Mouse (Mus musculus) forebrain, embryonic 13.5 days (tissue): ENCODE measurements around the gene Gm48552. TPM values are rescaled to one million over a fixed set of nuclear protein-coding genes. Genes with fewer than 3 reads are reported as not detected.

Experiments used
- ATAC-seq: fragments of 200-750 bp; cut with Nextera tagmentation; 2 replicates; pipeline ENCODE4 v1.8.0; 2017
- H3K27ac ChIP-seq: fragments of 300-500 bp; sonication (generic); 2 replicates; pipeline ENCODE4 v1.5.1; 2015; ENCODE audit warnings: inconsistent platforms, mild to moderate bottlenecking, moderate library complexity
- H3K27me3 ChIP-seq: fragments of 300-500 bp; sonication (generic); 2 replicates; pipeline ENCODE4 v1.6.1; 2015; ENCODE audit warnings: mild to moderate bottlenecking, inconsistent platforms
- H3K36me3 ChIP-seq: fragments of 300-500 bp; sonication (generic); 2 replicates; pipeline ENCODE4 v1.6.1; 2015; ENCODE audit warnings: mild to moderate bottlenecking, inconsistent platforms; ENCODE audit not compliant: poor library complexity, severe bottlenecking
- H3K4me1 ChIP-seq: fragments of 300-500 bp; sonication (generic); 2 replicates; pipeline ENCODE4 v1.6.1; 2015; ENCODE audit warnings: inconsistent platforms
- H3K4me2 ChIP-seq: fragments of 300-500 bp; sonication (generic); 2 replicates; pipeline ENCODE4 v1.6.1; 2015; ENCODE audit warnings: inconsistent platforms, mild to moderate bottlenecking, moderate library complexity
- H3K4me3 ChIP-seq: fragments of 300-500 bp; sonication (generic); 2 replicates; pipeline ENCODE4 v1.5.1; 2015; ENCODE audit warnings: mild to moderate bottlenecking, inconsistent platforms
- H3K9ac ChIP-seq: fragments of 300-500 bp; sonication (generic); 2 replicates; pipeline ENCODE4 v1.6.1; 2015; ENCODE audit warnings: mild to moderate bottlenecking, inconsistent platforms
- H3K9me3 ChIP-seq: fragments of 300-500 bp; sonication (generic); replicated peaks from 2 replicates; pipeline ENCODE4 v1.6.1; 2016; ENCODE audit warnings: inconsistent platforms
- WGBS: fragments of 180-500 bp; shearing (Covaris S2); methylation state at CpG from one replicate; pipeline ENCODE4 v1.1.7; 2015; 5-methylcytosine and 5-hydroxymethylcytosine counted together
- microRNA-seq: library from miRNA; unstranded; fragments of <30 nt; microRNA quantifications from one replicate; pipeline ENCODE4, GENCODE M21; 2016
- polyA plus RNA-seq: library from polyadenylated mRNA; unstranded; fragments of >200 nt; fragmentation: Nextera tagmentation; extraction: Ambion mirVana; gene quantifications from 2 replicates; pipeline ENCODE4 v1.2.1, GENCODE M21; 2015

The Gm48552 gene
- polyA plus RNA-seq, 1 experiment from 2014 or later: 2.3 TPM

GRCm38 (mm10) chr10:81433541-81434289 lies 44.9 kb downstream of the Gm48552 start:
- Histone ChIP-seq H3K4me2 (no peak overlapping the region), H3K27ac (peak overlapping the region; percentile 28; the same call in 1 of the 2 replicates), H3K4me3 (no peak overlapping the region), H3K9me3 (no peaks in the 10 kb centered on the region), H3K27me3 (no peaks in the 10 kb centered on the region), H3K9ac (no peak overlapping the region), H3K36me3 (no peaks in the 10 kb centered on the region), H3K4me1 (peaks cover 49% of the 10 kb centered on the region)
- ATAC-seq: no peak
- WGBS: 79% methylated on average over 26 of the region's 26 CpGs

- Histone ChIP-seq H3K27ac (peak overlapping the region; percentile 54), H3K9me3 (no peaks in the 10 kb centered on the region), H3K9ac (peak overlapping the region; percentile 45), H3K4me3 (no peak overlapping the region), H3K36me3 (no peaks in the 10 kb centered on the region), H3K4me1 (peaks cover 41% of the 10 kb centered on the region), H3K4me2 (no peak overlapping the region), H3K27me3 (no peaks in the 10 kb centered on the region; the same call in 1 of the 2 replicates)
- 71% methylated on average over 15 of the region's 15 CpGs for WGBS
- no peak for ATAC-seq
Measured at GRCm38 (mm10) chr10:81434361-81435263, 45.8 kb downstream of the Gm48552 start.

GRCm38 (mm10) chr10:81435436-81435835 lies 46.6 kb downstream of the Gm48552 start:
- peak overlapping the region; percentile 54 for H3K27ac ChIP-seq
- H3K9me3 ChIP-seq: no peaks in the 10 kb centered on the region
- peaks cover 38% of the 10 kb centered on the region for H3K4me1 ChIP-seq
- no peaks in the 10 kb centered on the region for H3K36me3 ChIP-seq
- ATAC-seq: no peak
- peaks cover 4% of the 10 kb centered on the region; the same call in 1 of the 2 replicates for H3K27me3 ChIP-seq
- WGBS: 72% methylated on average over 3 of the region's 3 CpGs
- no peak overlapping the region for H3K4me2 ChIP-seq
- H3K4me3 ChIP-seq: no peak overlapping the region
- H3K9ac ChIP-seq: peak overlapping the region; percentile 45

Small RNAs within 50 kb of the gene (microRNA-seq; reads per million reads assigned to microRNA genes)
- 1.3 reads per million for gene Mir1191b
- gene Mir6913: not detected

Other genes with a start within 250 kb of the Gm48552 start
- gene Pias4, start 221.1 kb upstream of the Gm48552 start, polyA plus RNA-seq: 54.2 and 57.0 TPM in 2 replicates
- 555 and 583 TPM in 2 replicates for gene Eef2, start 212.4 kb upstream of the Gm48552 start, polyA plus RNA-seq
- 43.5 and 47.7 TPM in 2 replicates for gene Dapk3, start 206.0 kb upstream of the Gm48552 start, polyA plus RNA-seq
- gene 4930442H23Rik, start 205.2 kb upstream of the Gm48552 start, polyA plus RNA-seq: not detected in 2 replicates
- not detected in 2 replicates for gene Nmrk2, start 187.0 kb upstream of the Gm48552 start, polyA plus RNA-seq
- 44.5 and 54.2 TPM in 2 replicates for gene Atcay, start 158.2 kb upstream of the Gm48552 start, polyA plus RNA-seq
- 9.7 and 10.9 TPM in 2 replicates for gene Zfr2, start 155.8 kb upstream of the Gm48552 start, polyA plus RNA-seq
- gene Matk, start 136.1 kb upstream of the Gm48552 start, polyA plus RNA-seq: 5.6 and 7.4 TPM in 2 replicates
- gene Mrpl54, start 122.1 kb upstream of the Gm48552 start, polyA plus RNA-seq: 134 and 135 TPM in 2 replicates
- gene Apba3, start 122.0 kb upstream of the Gm48552 start, polyA plus RNA-seq: 28.6 and 32.3 TPM in 2 replicates
- 6.2 and 7.1 TPM in 2 replicates for gene Tjp3, start 97.4 kb upstream of the Gm48552 start, polyA plus RNA-seq
- 73.1 and 87.2 TPM in 2 replicates for gene Pip5k1c, start 96.0 kb upstream of the Gm48552 start, polyA plus RNA-seq
- 39.9 and 42.0 TPM in 2 replicates for gene Cactin, start 67.9 kb upstream of the Gm48552 start, polyA plus RNA-seq
- 2.6 and 3.8 TPM in 2 replicates for gene Tbxa2r, start 60.3 kb upstream of the Gm48552 start, polyA plus RNA-seq
- gene Gipc3, start 45.7 kb upstream of the Gm48552 start, polyA plus RNA-seq: not detected in 2 replicates
- 60.6 and 61.1 TPM in 2 replicates for gene Hmg20b, start 38.5 kb upstream of the Gm48552 start, polyA plus RNA-seq
- 6.3 and 6.8 TPM in 2 replicates for gene Mfsd12, start 31.5 kb upstream of the Gm48552 start, polyA plus RNA-seq
- gene 4930404N11Rik, start 23.2 kb upstream of the Gm48552 start, polyA plus RNA-seq: 0.44 and 0.45 TPM in 2 replicates
- gene Fzr1, start 10.5 kb upstream of the Gm48552 start, polyA plus RNA-seq: 117 and 128 TPM in 2 replicates
- gene Dohh, start 4.6 kb upstream of the Gm48552 start, polyA plus RNA-seq: 76.7 and 87.3 TPM in 2 replicates
- 4.2 and 5.8 TPM in 2 replicates for gene Gm48551, start 4.5 kb upstream of the Gm48552 start, polyA plus RNA-seq
- gene Smim24, start 4.0 kb downstream of the Gm48552 start, polyA plus RNA-seq: 1.8 TPM in 2 replicates
- gene Nfic, start 66.6 kb downstream of the Gm48552 start, polyA plus RNA-seq: 18.5 and 25.2 TPM in 2 replicates
- gene Celf5, start 93.7 kb downstream of the Gm48552 start, polyA plus RNA-seq: 48.8 and 57.4 TPM in 2 replicates
- 56.8 and 60.9 TPM in 2 replicates for gene Ncln, start 107.4 kb downstream of the Gm48552 start, polyA plus RNA-seq
- gene S1pr4, start 111.1 kb downstream of the Gm48552 start, polyA plus RNA-seq: 0.52 and 0.53 TPM in 2 replicates
- 0.48 and 0.57 TPM in 2 replicates for gene Gna15, start 135.2 kb downstream of the Gm48552 start, polyA plus RNA-seq
- 79.0 and 84.3 TPM in 2 replicates for gene Gna11, start 156.2 kb downstream of the Gm48552 start, polyA plus RNA-seq
- 430 and 502 TPM in 2 replicates for gene Aes, start 170.5 kb downstream of the Gm48552 start, polyA plus RNA-seq
- 15.1 and 17.7 TPM in 2 replicates for gene Tle2, start 185.6 kb downstream of the Gm48552 start, polyA plus RNA-seq
- gene Tle6, start 212.1 kb downstream of the Gm48552 start, polyA plus RNA-seq: 1.8 and 4.1 TPM in 2 replicates
- gene BC025920, start 217.3 kb downstream of the Gm48552 start, polyA plus RNA-seq: 2.0 and 3.7 TPM in 2 replicates
- gene Sirt6, start 238.8 kb downstream of the Gm48552 start, polyA plus RNA-seq: 56.6 and 65.3 TPM in 2 replicates
- gene Ankrd24, start 239.5 kb downstream of the Gm48552 start, polyA plus RNA-seq: 6.4 and 6.9 TPM in 2 replicates